13 mouse cellular contexts compared by ENCODE assay signal in the genomic region with DNA sequence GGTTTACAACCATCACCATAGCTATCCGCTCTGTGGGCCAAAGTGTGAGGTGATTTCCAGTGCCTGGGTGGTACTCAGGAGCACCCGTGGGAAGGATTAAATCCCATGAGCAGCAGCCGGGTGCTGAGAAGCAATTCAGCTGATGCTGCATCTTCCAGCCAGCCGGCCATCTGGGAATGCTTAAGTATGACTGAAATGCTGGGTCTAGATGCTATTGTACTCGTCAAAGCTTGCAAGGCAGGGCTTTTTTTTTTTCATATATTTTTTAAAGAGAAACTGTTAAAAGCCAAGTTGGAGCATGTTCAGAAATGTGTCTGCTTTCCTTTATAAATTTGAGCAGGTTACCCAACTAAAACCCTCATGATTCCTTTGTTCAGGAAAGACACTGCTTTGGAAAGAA.
DNase-seq lines count a peak whose midpoint lies in the region; ATAC-seq lines count a peak whose summit lies in the region.
"Had no signal": no experiment of that assay in that cellular context is flagged by ENCODE, and none has a peak within 500 bp of the region (broad histone marks: within the 10 kb centered on the region; RNA-seq: fewer than 3 reads in every experiment).

No protein-coding gene starts in this region.

- H3K4me1 ChIP-seq in neural tube, embryonic 15.5 days = no peaks in the 10 kb centered on the region
- peaks cover 17% of the 10 kb centered on the region for H3K4me1 ChIP-seq in embryonic facial prominence, embryonic 15.5 days
- H3K4me1 ChIP-seq: forebrain, embryonic 15.5 days had no signal

- WGBS in neural tube, embryonic 15.5 days = 68% methylated on average over 5 of the region's 5 CpGs
- 23% methylated on average over 5 of the region's 5 CpGs for WGBS in embryonic facial prominence, embryonic 15.5 days

- H3K27ac ChIP-seq in neural tube, embryonic 15.5 days (replicated peaks) = no peak overlapping the region
- H3K27ac ChIP-seq in embryonic facial prominence, embryonic 15.5 days (replicated peaks) = peak overlapping the region; percentile 58; the same call in 1 of the 2 replicates
- H3K27ac ChIP-seq: forebrain, embryonic 15.5 days had no signal

- no peak overlapping the region for H3K9ac ChIP-seq in neural tube, embryonic 15.5 days (replicated peaks)
- H3K9ac ChIP-seq in embryonic facial prominence, embryonic 15.5 days = no peak overlapping the region
- H3K9ac ChIP-seq: forebrain, embryonic 15.5 days had no signal

- H3K36me3 ChIP-seq in neural tube, embryonic 15.5 days = peaks cover 40% of the 10 kb centered on the region
- peaks cover 37% of the 10 kb centered on the region for H3K36me3 ChIP-seq in embryonic facial prominence, embryonic 15.5 days

- H3K27me3 ChIP-seq in neural tube, embryonic 15.5 days (replicated peaks) = no peaks in the 10 kb centered on the region
- H3K27me3 ChIP-seq in embryonic facial prominence, embryonic 15.5 days = no peaks in the 10 kb centered on the region
- H3K27me3 ChIP-seq: forebrain, embryonic 15.5 days had no signal

- no peaks in the 10 kb centered on the region for H3K9me3 ChIP-seq in neural tube, embryonic 15.5 days (replicated peaks)
- no peaks in the 10 kb centered on the region; the same call in 1 of the 2 replicates for H3K9me3 ChIP-seq in embryonic facial prominence, embryonic 15.5 days (replicated peaks)
- H3K9me3 ChIP-seq: forebrain, embryonic 15.5 days had no signal

- no peak for ATAC-seq in neural tube, embryonic 15.5 days (ENCODE audit: low FRiP score)
- ATAC-seq in embryonic facial prominence, embryonic 15.5 days (ENCODE audit: insufficient number of reproducible peaks, low FRiP score, low TSS enrichment, low read depth) = no peak
- ATAC-seq: forebrain, embryonic 15.5 days; inflammation-experienced regulatory T-cells, adult 6 months; lung, postnatal 0 days had no signal

- no peak overlapping the region for H3K4me2 ChIP-seq in neural tube, embryonic 15.5 days
- no peak overlapping the region for H3K4me2 ChIP-seq in embryonic facial prominence, embryonic 15.5 days (replicated peaks)
- H3K4me2 ChIP-seq: forebrain, embryonic 15.5 days had no signal

- peak; percentile 23 for DNase-seq in kidney, postnatal 10 days
- DNase-seq in kidney, adult 11 months = no peak
- peak; percentile 15 for DNase-seq in neural tube, embryonic 10.5 days (ENCODE audit: extremely low spot score, low spot score)
- DNase-seq in right cerebral cortex, postnatal 14 days = peak; percentile 14
- DNase-seq in urinary bladder, postnatal 10 days (ENCODE audit: low spot score) = no peak
- no peak for DNase-seq in spleen, postnatal 14 days (ENCODE audit: low spot score in 2 of 2)
- DNase-seq: heart, adult 11 months; heart, postnatal 14 days had no signal

- H3K4me3 ChIP-seq in neural tube, embryonic 15.5 days (replicated peaks) = no peak overlapping the region
- H3K4me3 ChIP-seq in embryonic facial prominence, embryonic 15.5 days (replicated peaks) = no peak overlapping the region
- H3K4me3 ChIP-seq: forebrain, embryonic 15.5 days had no signal

Comparison
In these comparisons a context has a peak if more than half of its experiments do, and no peak if none do; other contexts are left out.
1. DNase-seq: peak in kidney, postnatal 10 days (single experiment), neural tube, embryonic 10.5 days (single experiment) and right cerebral cortex, postnatal 14 days (single experiment); none in kidney, adult 11 months (single experiment), urinary bladder, postnatal 10 days (single experiment) and spleen, postnatal 14 days (0 of 2).